Mouse (Mus musculus): Measurements from ENCODE around the gene Acad10. TPM values are rescaled to one million over a fixed set of nuclear protein-coding genes. Genes with fewer than 3 reads are reported as not detected.
"Not testable (repeated sequence)": the region's sequence is repeated elsewhere in the genome, so short reads cannot be mapped to it uniquely, and the experiment has no call there.

The Acad10 gene
- total RNA-seq (2021) (10 to 100 TPM; 23.1 to 25.4 TPM), polyA plus RNA-seq (2012; rRNA removed) (9.8 and 10.0 TPM in 2 replicates)
- long read RNA-seq, transcript Acad10-202 (21 exons, 3,626 nt): major isoform, 16 of 20 reads
- long read RNA-seq, partial matches to known transcripts: 3 of 20 reads
- long read RNA-seq, other reads (novel, unspliced or antisense): 1 of 20 reads

GRCm38 (mm10) chr5:121660059-121660896 lies at the start of gene Acad10, which contains the start of gene Brap:
Acad10 (minus strand) TSS chr5:121660514.
Brap (plus strand) TSS chr5:121660563.
- peak; percentile 97 for DNase-seq

- no peak for DNase-seq
Measured at GRCm38 (mm10) chr5:121704512-121705248, 44.4 kb upstream of the Acad10 start.

- no peak for DNase-seq
Measured at GRCm38 (mm10) chr5:121703341-121703740, 43.0 kb upstream of the Acad10 start.

- DNase-seq: peak; percentile 76
Measured at GRCm38 (mm10) chr5:121701111-121701769, 40.9 kb upstream of the Acad10 start.

- peak; percentile 86 for DNase-seq
Measured at GRCm38 (mm10) chr5:121700496-121700895, 40.2 kb upstream of the Acad10 start.

- DNase-seq: no peak
Measured at GRCm38 (mm10) chr5:121699891-121700290, 39.6 kb upstream of the Acad10 start.

- DNase-seq: no peak
Measured at GRCm38 (mm10) chr5:121696761-121697160, 36.4 kb upstream of the Acad10 start.

GRCm38 (mm10) chr5:121692897-121693296 lies 32.6 kb upstream of the Acad10 start:
- DNase-seq: no peak

- not testable (repeated sequence) for DNase-seq
Measured at GRCm38 (mm10) chr5:121691436-121691835, 31.1 kb upstream of the Acad10 start.

GRCm38 (mm10) chr5:121690482-121691211 lies 30.3 kb upstream of the Acad10 start:
- DNase-seq: peak; percentile 37

GRCm38 (mm10) chr5:121686113-121686898 lies 26.0 kb upstream of the Acad10 start:
- no peak for DNase-seq

GRCm38 (mm10) chr5:121685495-121685894 lies 25.2 kb upstream of the Acad10 start:
- DNase-seq: peak; percentile 30

GRCm38 (mm10) chr5:121682250-121682649 lies 21.9 kb upstream of the Acad10 start:
- no peak for DNase-seq

GRCm38 (mm10) chr5:121670412-121670811 lies 10.1 kb upstream of the Acad10 start:
- DNase-seq: no peak

GRCm38 (mm10) chr5:121668411-121668810 lies 8.1 kb upstream of the Acad10 start:
- no peak for DNase-seq

- DNase-seq: no peak
Measured at GRCm38 (mm10) chr5:121667067-121667466, 6.8 kb upstream of the Acad10 start.

- no peak for DNase-seq
Measured at GRCm38 (mm10) chr5:121664971-121665370, 4.7 kb upstream of the Acad10 start.

GRCm38 (mm10) chr5:121664078-121664477 lies 3.8 kb upstream of the Acad10 start:
- no peak for DNase-seq

GRCm38 (mm10) chr5:121663456-121663855 lies 3.1 kb upstream of the Acad10 start:
- no peak for DNase-seq

GRCm38 (mm10) chr5:121661494-121661893 lies 1.2 kb upstream of the Acad10 start:
- no peak for DNase-seq

GRCm38 (mm10) chr5:121660897-121661254 lies 562 bp upstream of the Acad10 start:
- DNase-seq: no peak

Measured in adrenal gland, adult 2 months (tissue).